Mouse (Mus musculus) CD4-positive helper T cell, adult 2 months (primary cell): ENCODE results near the gene Atxn1.

ENCODE experiments used
- DNase-seq: peaks from one replicate; pipeline ENCODE4 v3.0.0-alpha.2; 2012; ENCODE audit warnings: low read depth, missing footprints, low spot score

The Atxn1 gene

DNA sequence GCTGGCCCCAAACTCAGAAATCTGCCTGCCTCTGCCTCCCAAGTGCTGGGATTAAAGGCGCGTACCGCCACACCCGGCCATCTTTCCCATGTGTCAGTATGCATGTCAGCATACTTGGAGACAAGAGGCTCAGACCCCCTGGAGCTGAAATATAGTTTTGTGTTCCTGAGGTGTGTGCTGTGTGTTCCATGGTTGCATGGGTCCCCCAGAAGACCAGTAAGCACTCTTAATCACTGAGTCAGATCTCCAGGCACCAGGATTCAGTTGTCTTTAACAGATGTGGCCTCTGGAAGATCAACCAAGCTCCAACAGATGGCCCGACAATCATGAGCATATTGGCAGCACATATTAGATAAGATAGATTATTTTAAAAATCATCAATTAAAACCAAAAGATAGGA is 62.4 kb downstream of the Atxn1 start:
- no peak for DNase-seq

DNA sequence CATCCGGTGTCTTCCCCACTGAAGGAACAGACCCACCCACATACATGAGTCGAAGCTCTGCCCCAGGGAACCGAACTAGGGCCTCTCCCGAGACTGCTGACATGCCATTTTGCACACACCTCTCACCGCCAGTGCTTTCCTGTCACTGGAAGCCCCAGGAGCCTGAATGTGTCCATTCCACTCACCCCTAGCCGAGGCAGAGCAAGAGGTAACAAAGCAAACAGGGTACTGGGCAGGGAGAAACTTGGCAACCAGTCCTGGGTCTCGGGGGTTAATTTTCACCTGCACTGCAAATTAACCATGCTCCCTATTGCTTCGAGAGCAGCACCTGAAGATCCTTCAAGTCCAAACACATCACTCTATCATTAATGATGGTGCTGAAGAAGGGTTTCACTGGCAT is 64.0 kb downstream of the Atxn1 start:
- peak; percentile 24 for DNase-seq

DNA sequence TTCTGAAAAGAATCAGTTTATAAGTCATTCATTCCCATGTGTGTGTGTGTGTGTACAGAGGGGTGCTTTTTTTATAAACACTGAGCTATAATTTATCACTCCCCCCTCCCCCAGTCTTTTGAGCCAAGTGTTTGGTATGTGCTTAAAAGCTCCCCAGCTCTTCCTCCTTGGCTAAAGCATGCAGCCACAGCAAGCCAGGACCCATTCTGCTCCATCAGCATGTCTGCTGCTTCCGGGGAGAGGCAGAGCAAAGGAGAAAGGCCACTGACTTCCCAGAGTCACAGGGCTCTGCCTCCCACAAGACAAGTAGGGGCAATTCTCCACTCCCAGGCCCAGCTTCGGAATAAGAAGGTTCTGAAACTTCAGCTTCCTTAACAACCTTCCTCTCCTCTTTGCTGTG is 67.2 kb downstream of the Atxn1 start:
- no peak for DNase-seq

DNA sequence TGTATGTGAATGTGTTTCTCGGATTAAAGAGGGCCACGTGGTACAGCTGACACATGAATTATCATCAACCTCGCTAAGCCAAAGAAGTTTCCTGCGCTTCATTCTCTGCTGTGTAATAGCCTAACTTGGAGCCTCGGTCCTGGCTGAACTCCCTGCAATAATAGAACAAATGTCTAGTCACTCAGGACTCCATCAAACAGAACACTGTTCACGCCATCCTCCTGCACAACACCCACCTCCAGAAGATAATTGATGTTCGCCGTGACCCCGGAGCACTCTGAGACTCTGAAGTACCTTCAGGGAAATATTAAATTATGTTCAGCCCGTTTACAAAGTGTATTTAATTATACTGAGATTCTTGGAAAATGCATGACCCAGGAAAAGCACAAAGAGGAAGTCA is 70.0 kb downstream of the Atxn1 start:
- DNase-seq = no peak

GRCm38 (mm10) chr13:45894234-45894633 is 70.6 kb downstream of the Atxn1 start:
- no peak for DNase-seq

DNA sequence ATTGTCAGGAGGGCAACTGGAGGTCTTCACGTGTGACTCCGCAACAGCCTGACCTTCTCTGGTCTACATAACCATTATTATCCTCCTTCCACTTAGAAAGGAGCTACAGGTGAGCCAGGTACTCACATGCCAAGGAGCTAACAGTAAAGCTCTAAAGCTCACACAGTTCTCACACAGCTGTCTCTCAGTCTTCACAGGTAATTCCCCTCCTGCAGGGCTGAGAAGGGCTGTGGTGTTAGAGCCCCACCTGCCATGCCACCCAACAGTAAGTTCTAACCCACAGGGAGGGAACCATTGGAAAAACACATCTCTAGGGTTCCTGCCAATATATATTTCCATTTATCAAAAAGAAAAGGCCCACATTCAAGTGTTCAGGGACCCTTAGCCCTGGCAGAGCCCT is 73.7 kb downstream of the Atxn1 start:
- no peak for DNase-seq

DNA sequence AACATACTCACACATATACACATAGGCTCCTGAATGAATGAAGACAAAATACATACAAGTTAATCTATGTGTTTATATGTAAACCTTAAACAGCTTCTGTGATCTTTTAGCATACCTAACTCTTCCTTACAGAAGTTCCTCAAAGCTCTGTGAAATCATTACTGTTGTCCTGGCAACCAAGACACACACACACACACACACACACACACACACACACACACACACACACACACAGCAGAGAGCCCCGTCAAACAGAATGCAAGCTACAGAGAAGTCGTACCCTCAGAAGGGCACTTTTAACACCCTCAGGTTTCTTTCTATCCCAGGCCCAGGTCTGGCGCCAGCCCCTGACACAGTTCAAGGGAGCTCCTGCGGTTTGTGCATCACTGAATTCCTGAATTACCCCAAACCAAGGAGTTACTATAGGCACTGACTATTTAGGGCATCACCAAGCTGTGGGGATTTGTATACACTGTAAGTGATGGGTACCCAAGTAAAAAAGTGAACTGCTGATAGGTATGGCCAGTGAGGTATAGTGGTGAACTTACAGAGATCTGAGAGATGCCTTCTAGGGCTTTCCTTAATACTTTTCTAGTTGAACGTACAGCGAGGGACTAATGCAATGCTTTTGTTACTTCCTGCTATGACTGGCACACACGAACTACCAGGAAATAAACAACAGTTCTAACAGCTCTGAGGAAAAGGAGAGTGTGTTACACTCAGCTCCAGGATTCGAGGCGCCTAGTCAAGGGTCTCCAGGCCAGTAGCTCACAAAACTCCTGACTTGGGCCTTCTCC is 75.7 kb downstream of the Atxn1 start:
- peak; percentile 45 for DNase-seq

- peak; percentile 90 for DNase-seq
Observed at GRCm38 (mm10) chr13:45884878-45885277, 79.9 kb downstream of the Atxn1 start.

- peak; percentile 75 for DNase-seq
Observed at GRCm38 (mm10) chr13:45883791-45884238, 81.0 kb downstream of the Atxn1 start.

DNA sequence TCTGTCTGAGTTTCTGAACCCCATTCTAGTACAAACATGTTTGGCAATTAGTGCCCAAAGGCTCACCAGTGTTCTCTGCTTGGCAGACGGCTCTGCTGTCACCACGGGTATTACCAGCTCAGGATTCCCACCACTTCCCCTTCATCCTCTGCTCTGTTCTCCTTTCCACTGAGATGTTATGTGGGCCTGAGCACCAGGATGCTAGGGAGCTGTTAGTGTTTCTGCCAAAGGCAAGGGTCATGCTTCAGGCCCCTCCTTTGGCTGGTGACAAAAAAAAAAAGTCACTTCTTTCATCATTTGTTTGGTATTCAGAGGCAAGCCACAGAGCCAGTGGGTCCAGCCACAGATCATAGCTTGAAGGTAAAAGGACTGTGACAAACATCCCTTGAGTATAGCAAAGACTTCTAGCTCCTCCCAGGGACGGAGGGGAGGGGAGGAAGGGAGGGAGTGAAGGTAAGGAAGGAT is 81.8 kb downstream of the Atxn1 start:
- DNase-seq = peak; percentile 55

DNA sequence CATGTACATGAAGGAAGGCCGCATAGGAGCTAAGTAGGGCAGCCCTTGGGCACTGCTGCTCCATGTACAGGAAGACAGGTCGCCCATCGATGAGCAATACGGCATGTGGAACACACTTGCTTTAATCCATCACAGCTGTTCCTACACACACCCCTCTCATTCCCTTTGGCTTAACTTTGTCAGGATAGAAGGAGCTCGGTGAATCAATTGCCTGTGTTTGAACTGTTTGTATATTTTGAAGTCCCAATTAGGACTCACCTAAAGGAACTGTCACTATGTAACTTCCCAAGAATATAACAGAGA is 84.3 kb downstream of the Atxn1 start:
- DNase-seq = no peak

DNA sequence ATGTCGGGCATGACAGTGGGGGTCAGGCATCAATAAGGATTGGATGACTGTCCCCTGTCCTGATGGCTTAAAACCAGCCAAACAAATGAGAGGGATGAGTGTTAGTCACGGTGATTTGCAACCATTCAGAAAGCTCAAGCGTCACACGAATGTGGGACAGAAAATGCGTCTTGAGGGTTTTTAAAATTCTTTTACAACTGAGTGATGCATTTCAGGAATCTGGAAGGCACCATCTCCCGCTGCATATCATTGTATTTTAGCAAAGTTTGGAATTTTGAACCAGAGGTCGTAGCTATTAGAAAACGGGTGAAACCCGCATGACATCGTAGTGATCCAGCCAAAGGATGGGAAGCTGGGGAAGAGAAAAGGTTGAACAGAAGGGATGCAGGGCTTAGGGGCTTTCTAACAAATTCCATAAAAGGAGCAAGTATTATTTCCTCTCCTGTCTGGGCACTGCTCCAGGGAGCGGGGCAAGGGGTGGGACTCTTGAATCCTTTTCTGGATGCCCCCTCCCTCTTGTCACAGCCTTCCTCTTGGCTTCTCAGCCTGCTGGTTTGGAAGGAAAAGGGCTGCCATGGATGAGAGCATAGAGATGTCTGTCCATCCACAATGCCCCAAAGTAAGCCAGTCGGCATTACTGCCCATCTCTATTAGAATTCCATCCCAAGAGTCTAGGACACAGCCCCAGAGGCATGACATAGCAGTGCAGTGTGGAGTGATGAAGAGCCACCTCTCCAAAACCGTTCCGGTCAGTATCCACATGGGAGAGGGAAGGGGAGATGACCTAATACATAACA is 84.9 kb downstream of the Atxn1 start:
- DNase-seq = no peak

- DNase-seq = peak; percentile 49
Observed at GRCm38 (mm10) chr13:45876939-45877338, 87.9 kb downstream of the Atxn1 start.

DNA sequence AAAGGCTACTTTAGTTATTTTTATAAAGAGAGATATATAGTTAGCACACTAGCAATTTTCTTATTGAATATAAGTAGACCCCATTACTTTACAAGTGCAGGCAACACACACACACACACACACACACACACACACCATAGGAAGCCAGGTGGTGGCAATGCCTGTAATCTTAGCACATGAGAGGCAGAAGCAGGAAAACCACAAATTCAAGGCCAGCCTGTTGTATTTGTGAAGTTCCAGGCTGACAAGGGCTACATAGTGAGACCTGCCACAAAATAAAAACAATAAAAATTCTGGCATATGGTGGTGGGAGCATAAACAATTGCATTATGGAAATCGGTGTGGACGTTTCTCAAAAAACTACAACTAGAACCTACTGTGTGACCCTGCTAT is 88.4 kb downstream of the Atxn1 start:
- peak; percentile 59 for DNase-seq

- DNase-seq = peak; percentile 48
Observed at GRCm38 (mm10) chr13:45875686-45876367, 89.0 kb downstream of the Atxn1 start.

GRCm38 (mm10) chr13:45874196-45874595 is 90.6 kb downstream of the Atxn1 start:
- DNase-seq = no peak

DNA sequence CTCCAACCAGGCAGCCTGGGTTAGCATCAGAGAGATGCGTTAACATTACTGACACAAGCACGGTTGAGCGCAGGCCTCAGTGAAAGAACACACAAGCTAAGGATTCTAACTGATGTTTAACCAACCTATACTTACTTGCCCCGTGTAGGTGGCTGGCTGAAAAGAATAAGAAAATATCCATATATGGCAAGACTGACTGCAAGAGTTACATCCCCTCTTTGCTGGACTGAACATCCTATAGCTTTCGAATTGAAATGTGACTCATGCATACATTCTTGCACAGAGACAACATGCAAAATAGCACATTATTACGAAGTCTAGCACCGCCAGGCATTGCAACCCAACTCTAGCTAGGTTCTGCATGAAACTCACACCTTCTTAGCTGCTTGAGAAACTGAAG is 91.8 kb downstream of the Atxn1 start:
- DNase-seq = peak; percentile 56

DNA sequence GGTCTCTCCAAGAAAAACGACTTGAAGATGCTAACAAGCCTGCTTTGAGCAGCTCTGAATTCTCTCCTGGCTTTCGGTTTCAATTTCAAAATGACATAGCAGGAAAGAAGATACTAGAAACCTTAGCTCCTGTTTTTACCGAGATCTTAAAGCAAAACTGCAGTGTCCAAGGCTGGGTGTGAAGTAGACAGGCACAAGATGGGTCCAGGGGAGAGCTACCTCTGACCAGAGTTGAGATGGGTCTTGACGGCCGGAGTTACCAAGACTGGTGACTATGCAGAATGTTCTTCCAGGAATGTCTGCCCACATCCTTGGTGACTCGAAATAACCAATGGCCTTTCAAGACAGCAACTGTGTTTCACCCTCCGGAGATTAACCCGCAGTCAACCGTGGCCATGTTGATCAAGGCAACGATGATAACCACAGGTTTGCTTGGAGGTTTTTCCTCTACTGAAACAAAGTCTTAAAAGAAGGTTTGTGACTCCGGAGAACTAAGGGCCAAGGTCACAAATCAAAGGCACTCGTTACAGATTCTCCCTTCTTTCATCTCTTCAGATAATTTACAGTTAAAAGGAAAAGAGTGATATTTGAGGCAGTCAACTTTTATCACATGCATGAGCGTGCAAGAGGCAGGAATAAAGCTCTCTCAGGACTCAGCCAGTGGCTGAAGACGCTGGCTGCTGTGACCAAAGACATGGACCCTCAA is 92.6 kb downstream of the Atxn1 start:
- peak; percentile 87 for DNase-seq

DNA sequence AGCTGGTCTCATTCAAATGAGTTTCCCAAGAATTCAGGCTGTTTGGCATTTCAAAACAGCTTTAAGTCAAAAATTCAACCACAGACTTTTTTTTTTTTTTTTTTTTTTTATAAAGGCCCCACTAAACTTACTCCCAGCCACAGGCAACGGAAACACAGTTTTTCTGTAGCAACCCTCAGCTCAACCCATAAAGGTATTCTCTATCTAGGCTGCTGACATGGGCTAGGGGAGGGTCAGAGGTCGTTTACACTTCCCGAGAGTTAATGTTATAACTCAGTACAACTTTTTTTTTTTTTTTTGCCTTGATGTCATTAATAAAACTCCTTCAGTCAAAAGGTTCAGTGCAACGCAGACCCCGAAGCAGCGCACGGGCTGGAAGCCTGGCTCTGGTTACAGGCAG is 93.3 kb downstream of the Atxn1 start:
- peak; percentile 75 for DNase-seq

GRCm38 (mm10) chr13:45868886-45869285 is 95.9 kb downstream of the Atxn1 start:
- DNase-seq = peak; percentile 55

DNA sequence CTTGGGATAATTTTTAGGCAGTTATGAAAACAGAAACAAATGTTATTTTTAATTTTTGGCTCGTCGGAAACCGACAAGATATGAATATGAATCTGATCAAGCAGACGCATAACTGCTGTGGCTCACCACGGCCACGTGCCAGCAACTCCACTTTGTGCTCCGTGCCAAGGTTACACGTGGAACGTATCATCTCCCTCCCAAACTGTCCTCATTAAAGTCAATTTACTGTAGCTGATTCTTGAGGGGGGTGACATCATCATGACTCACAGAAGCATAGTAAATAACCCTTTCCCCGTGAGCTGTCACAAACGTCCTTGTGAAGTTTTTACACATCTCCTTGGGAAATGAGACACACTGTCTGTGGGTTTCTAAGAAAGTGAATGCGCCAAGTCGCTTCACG is 97.5 kb downstream of the Atxn1 start:
- peak; percentile 72 for DNase-seq
